Mouse (Mus musculus) limb, embryonic 14.5 days (tissue): ENCODE results near the gene Asb5. TPM values are rescaled to one million over a fixed set of nuclear protein-coding genes. Genes with fewer than 3 reads are reported as not detected.

Experiments
- ATAC-seq: fragments of 200-750 bp; cut with Nextera tagmentation; 2 replicates; pipeline ENCODE4 v1.8.0; 2017; ENCODE audit warnings: low read depth, moderate number of reproducible peaks, moderate TSS enrichment; ENCODE audit not compliant: low FRiP score
- DNase-seq: peaks from one replicate; pipeline ENCODE4 v3.0.0-alpha.2; 2015; ENCODE audit warnings: low spot score
- H3K27ac ChIP-seq: fragments of 300-500 bp; sonication (generic); replicated peaks from 2 replicates; pipeline ENCODE4 v1.5.1; 2014; ENCODE audit warnings: low read depth, mild to moderate bottlenecking, low read length, moderate library complexity, mixed read lengths
- H3K27me3 ChIP-seq: fragments of 300-500 bp; sonication (generic); 2 replicates; pipeline ENCODE4 v1.6.1; 2014; ENCODE audit warnings: low read length, mixed read lengths; ENCODE audit not compliant: control insufficient read depth, insufficient read depth
- H3K36me3 ChIP-seq: fragments of 300-500 bp; sonication (generic); 2 replicates; pipeline ENCODE4 v1.6.1; 2014; ENCODE audit warnings: mild to moderate bottlenecking, low read length, moderate library complexity, mixed read lengths; ENCODE audit not compliant: control insufficient read depth, insufficient read depth
- H3K4me1 ChIP-seq: fragments of 300-500 bp; sonication (generic); 2 replicates; pipeline ENCODE4 v1.6.1; 2014; ENCODE audit warnings: antibody characterized with exemption, low read length, mixed read lengths; ENCODE audit not compliant: control insufficient read depth, insufficient read depth
- H3K4me2 ChIP-seq: fragments of 300-500 bp; sonication (generic); replicated peaks from 2 replicates; pipeline ENCODE4 v1.6.1; 2014; ENCODE audit warnings: low read depth, mild to moderate bottlenecking, low read length, moderate library complexity; ENCODE audit not compliant: severe bottlenecking
- H3K4me3 ChIP-seq: fragments of 300-500 bp; sonication (generic); replicated peaks from 2 replicates; pipeline ENCODE4 v1.5.1; 2014; ENCODE audit warnings: low read length
- H3K9ac ChIP-seq: fragments of 300-500 bp; sonication (generic); 2 replicates; pipeline ENCODE4 v1.6.1; 2014; ENCODE audit warnings: mild to moderate bottlenecking, low read depth, low read length, moderate library complexity; ENCODE audit not compliant: severe bottlenecking
- H3K9me3 ChIP-seq: fragments of 300-500 bp; sonication (generic); 2 replicates; pipeline ENCODE4 v1.6.1; 2016; ENCODE audit warnings: low read length; ENCODE audit not compliant: control insufficient read depth
- POLR2A ChIP-seq: fragments of 200-500 bp; IDR thresholded peaks from 2 replicates; pipeline ENCODE4 v1.8.0; 2012; ENCODE audit warnings: inconsistent platforms, mild to moderate bottlenecking, moderate library complexity, borderline replicate concordance; ENCODE audit not compliant: insufficient read depth, insufficient read length; ENCODE audit errors: extremely low read depth
- WGBS: fragments of 180-500 bp; shearing (Covaris S2); extraction: QIAGEN DNeasy Blood & Tissue Kit; methylation state at CpG from one replicate; pipeline ENCODE4 v1.1.7; 2014; 5-methylcytosine and 5-hydroxymethylcytosine counted together
- polyA plus RNA-seq, 2 experiments: library from polyadenylated mRNA; depleted of rRNA in 1 of 2; stranded (reverse) in 1 of 2; unstranded in 1 of 2; fragments of >200 nt; fragmentation: Nextera tagmentation in 1 of 2; extraction: Ambion mirVana in 1 of 2; gene quantifications; 2 replicates each; pipeline versions ENCODE4 v1.2.1 to v1.2.3; 2012 to 2014

The Asb5 gene
- polyA plus RNA-seq, 2 experiments: 1.3 to 6.4 TPM

GRCm38 (mm10) chr8:54493110-54493509 is 36.3 kb upstream of the Asb5 start:
- ATAC-seq: peak; percentile 24; the same call in 1 of the 2 replicates
- H3K9ac ChIP-seq: no peak overlapping the region
- no peak for TF ChIP-seq POLR2A

GRCm38 (mm10) chr8:54493915-54494314 is 35.5 kb upstream of the Asb5 start:
- no peaks in the 10 kb centered on the region for H3K4me1 ChIP-seq
- H3K36me3 ChIP-seq: no peaks in the 10 kb centered on the region
- no peak overlapping the region for H3K4me2 ChIP-seq
- ATAC-seq (no peak), DNase-seq (no peak)
- H3K9ac ChIP-seq: no peak overlapping the region
- WGBS: 36% methylated on average over 3 of the region's 3 CpGs
- H3K4me3 ChIP-seq: no peak overlapping the region
- peaks cover 4% of the 10 kb centered on the region for H3K27me3 ChIP-seq
- no peak overlapping the region for H3K27ac ChIP-seq
- no peaks in the 10 kb centered on the region for H3K9me3 ChIP-seq
- TF ChIP-seq POLR2A: no peak

More at GRCm38 (mm10) chr8:54493110-54493509, 36.3 kb upstream of the Asb5 start:
- H3K27ac ChIP-seq: no peak overlapping the region
- H3K4me2 ChIP-seq: no peak overlapping the region
- peaks cover 4% of the 10 kb centered on the region for H3K27me3 ChIP-seq
- H3K4me1 ChIP-seq: no peaks in the 10 kb centered on the region
- H3K36me3 ChIP-seq: no peaks in the 10 kb centered on the region
- no peak overlapping the region for H3K4me3 ChIP-seq
- 8% methylated on average over 6 of the region's 6 CpGs for WGBS
- no peaks in the 10 kb centered on the region for H3K9me3 ChIP-seq
- peak; percentile 79 for DNase-seq

- no peak overlapping the region for H3K27ac ChIP-seq
- no peak for TF ChIP-seq POLR2A
- no peaks in the 10 kb centered on the region for H3K27me3 ChIP-seq
- H3K36me3 ChIP-seq: no peaks in the 10 kb centered on the region
- DNase-seq (no peak), ATAC-seq (no peak)
- H3K4me2 ChIP-seq: no peak overlapping the region
- no peaks in the 10 kb centered on the region for H3K9me3 ChIP-seq
- no peak overlapping the region for H3K9ac ChIP-seq
- H3K4me3 ChIP-seq: no peak overlapping the region
- 52% methylated on average over 7 of the region's 7 CpGs for WGBS
- no peaks in the 10 kb centered on the region for H3K4me1 ChIP-seq
These were observed 26.3 kb upstream of the Asb5 start for GRCm38 (mm10) chr8:54503104-54503503.

- Histone ChIP-seq H3K4me2 (no peak overlapping the region), H3K9me3 (no peaks in the 10 kb centered on the region), H3K4me3 (no peak overlapping the region), H3K9ac (no peak overlapping the region), H3K4me1 (peaks cover 3% of the 10 kb centered on the region; the same call in 1 of the 2 replicates), H3K36me3 (no peaks in the 10 kb centered on the region), H3K27ac (no peak overlapping the region), H3K27me3 (no peaks in the 10 kb centered on the region)
- no peak for TF ChIP-seq POLR2A
- no peak for ATAC-seq
- no peak for DNase-seq
- WGBS: 65% methylated on average over 2 of the region's 2 CpGs
These were observed 24.3 kb upstream of the Asb5 start for GRCm38 (mm10) chr8:54505060-54505459.

GRCm38 (mm10) chr8:54507428-54508095 is 21.8 kb upstream of the Asb5 start:
- H3K4me3 ChIP-seq: no peak overlapping the region
- H3K4me1 ChIP-seq: peaks cover 3% of the 10 kb centered on the region; the same call in 1 of the 2 replicates
- no peak overlapping the region for H3K4me2 ChIP-seq
- no peaks in the 10 kb centered on the region for H3K27me3 ChIP-seq
- H3K36me3 ChIP-seq: no peaks in the 10 kb centered on the region
- 0 out of 2 replicates have a peak, but pooled peaks have one; percentile 35 for ATAC-seq
- TF ChIP-seq POLR2A: no peak
- peak; percentile 85 for DNase-seq
- H3K27ac ChIP-seq: no peak overlapping the region
- H3K9me3 ChIP-seq: no peaks in the 10 kb centered on the region
- 30% methylated on average over 6 of the region's 6 CpGs for WGBS
- H3K9ac ChIP-seq: no peak overlapping the region
